Mouse (Mus musculus) small intestine, adult 2 months (tissue): Measurements from ENCODE around the gene Smad6.

Source experiments
- CTCF ChIP-seq: fragments of 200-500 bp; IDR thresholded peaks from 2 replicates; pipeline ENCODE4 v1.5.1; 2012; ENCODE audit warnings: low read depth, mild to moderate bottlenecking, control low read depth, inconsistent platforms, low read length, moderate library complexity, mixed read lengths; ENCODE audit not compliant: insufficient replicate concordance, insufficient read length; ENCODE audit errors: extremely low read depth
- POLR2A ChIP-seq: fragments of 200-500 bp; IDR thresholded peaks from 2 replicates; pipeline ENCODE4 v1.6.1; 2012; ENCODE audit warnings: low read depth, mild to moderate bottlenecking, control low read depth, inconsistent platforms, low read length, moderate library complexity

GRCm38 (mm10) chr9:63919708-63920107, 102.2 kb downstream of the Smad6 start:
- TF ChIP-seq POLR2A, result no peak
- no peak for TF ChIP-seq CTCF
